Mouse (Mus musculus) liver, embryonic 14.5 days (tissue): ENCODE results near the gene Slc6a17.

Source experiments
- CTCF ChIP-seq: IDR thresholded peaks from 2 replicates; pipeline ENCODE4 v1.5.1; 2016; ENCODE audit warnings: antibody characterized with exemption, low read depth, control low read depth
- EP300 ChIP-seq: IDR thresholded peaks from 2 replicates; pipeline ENCODE4 v1.6.1; 2016; ENCODE audit warnings: antibody characterized with exemption, low read depth

DNA sequence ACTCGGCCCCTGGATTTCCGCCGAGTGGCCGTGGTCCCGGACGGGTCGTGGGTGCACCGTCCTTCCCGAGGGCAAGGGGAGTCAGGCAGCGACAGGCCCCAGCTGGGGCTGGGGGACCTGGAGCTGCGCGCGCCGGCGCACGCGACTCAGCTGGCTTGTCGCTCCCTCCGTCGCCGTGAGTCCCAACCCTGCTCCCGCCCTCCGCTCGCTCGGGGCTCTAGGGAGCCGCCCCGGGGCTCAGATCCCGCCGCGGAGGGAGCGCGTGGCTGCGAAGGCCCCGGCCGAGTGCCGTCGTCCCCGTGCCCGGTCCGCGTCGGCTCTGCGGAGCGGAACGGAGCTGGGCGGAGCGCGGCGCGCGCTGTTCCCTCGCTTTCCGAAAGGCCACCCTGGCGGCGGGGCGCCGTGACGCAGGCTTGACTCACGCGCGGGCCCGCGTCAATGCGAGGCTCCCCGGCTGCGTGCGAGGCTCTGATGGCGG, at the start of gene Slc6a17:
- TF ChIP-seq CTCF: no peak
- no peak for TF ChIP-seq EP300
